Mouse (Mus musculus) Patski (cell line): ENCODE data around the gene Dnmbp. TPM values are rescaled to one million over a fixed set of nuclear protein-coding genes. Genes with fewer than 3 reads are reported as not detected.

ENCODE experiments used
- ATAC-seq: fragments of 100-300 bp; one replicate; pipeline ENCODE4 v1.8.0; 2021
- CTCF ChIA-PET: fragments of 350-600 bp; sonication (Branson Sonifier 250); formaldehyde crosslinking; loops from one replicate; lab custom pipeline; 2022; ENCODE audit warnings: inconsistent platforms; lab: Charles Lee
- POLR2A ChIA-PET: fragments of 350-600 bp; sonication (Branson Sonifier 250); formaldehyde crosslinking; loops from one replicate; lab custom pipeline; 2022; ENCODE audit warnings: antibody characterized with exemption, inconsistent platforms; lab: Charles Lee
- DNase-seq: peaks from one replicate; pipeline ENCODE4 v3.0.0-alpha.2; 2011; ENCODE audit warnings: low read depth, low spot score
- H3K27me3 ChIP-seq: fragments of 371-371 bp; one replicate; pipeline ENCODE4 v1.5.1; 2021
- CTCF ChIP-seq: fragments of 100-300 bp; IDR thresholded peaks from one replicate; pipeline ENCODE4 v1.5.1; 2021
- in situ Hi-C: fragments of 300-500 bp; cut with MboI; formaldehyde crosslinking; loops from 3 replicates; pipeline ENCODE4 v1.11.1; 2018; ENCODE audit warnings: low pct_unique_long_range_greater_than_20kb, mixed read lengths
- polyA plus RNA-seq: library from polyadenylated mRNA; unstranded; gene quantifications from one replicate; pipeline ENCODE4 v1.2.3, GENCODE M21; 2021

Dnmbp gene
- polyA plus RNA-seq, 1 experiment from 2014 or later: 16.3 TPM

GRCm38 (mm10) chr19:43915431-43915830 lies 24.6 kb downstream of the Dnmbp start:
- DNase-seq: no peak
- ChIA-PET POLR2A (interaction anchor here (0.9 kb wide), 1 partner anchor 16 kb away, joined by 6 read pairs; no protein-coding TSS in a partner anchor), CTCF (interaction anchor here (1.0 kb wide), 1 partner anchor 24 kb away, joined by 5 read pairs; no protein-coding TSS in a partner anchor)
- no peak for ATAC-seq
- in situ Hi-C loops: no loop called here
- no peak for TF ChIP-seq CTCF
- no peaks in the 10 kb centered on the region for H3K27me3 ChIP-seq

GRCm38 (mm10) chr19:43914986-43915385 lies 25.0 kb downstream of the Dnmbp start:
- CTCF ChIA-PET: interaction anchor here (1.0 kb wide), 1 partner anchor 24 kb away, joined by 5 read pairs; no protein-coding TSS in a partner anchor
- TF ChIP-seq CTCF: no peak
- in situ Hi-C loops: no loop called here

GRCm38 (mm10) chr19:43912775-43913486 lies 27.1 kb downstream of the Dnmbp start:
- in situ Hi-C loops: no loop called here
- ATAC-seq (no peak), DNase-seq (no peak)
- POLR2A ChIA-PET: no interaction called here
- CTCF ChIA-PET: interaction anchor here (1.4 kb wide), 1 partner anchor 66 kb away, joined by 3 read pairs; no protein-coding TSS in a partner anchor
- H3K27me3 ChIP-seq: no peaks in the 10 kb centered on the region
- no peak for TF ChIP-seq CTCF

More at GRCm38 (mm10) chr19:43914986-43915385, 25.0 kb downstream of the Dnmbp start:
- POLR2A ChIA-PET: interaction anchor here (0.9 kb wide), 1 partner anchor 17 kb away, joined by 6 read pairs; no protein-coding TSS in a partner anchor
- no peak for DNase-seq
- no peaks in the 10 kb centered on the region for H3K27me3 ChIP-seq
- no peak for ATAC-seq

GRCm38 (mm10) chr19:43906492-43906891 lies 33.5 kb downstream of the Dnmbp start:
- ChIA-PET POLR2A (no interaction called here), CTCF (interaction anchor here (0.9 kb wide), 1 partner anchor 16 kb away, joined by 3 read pairs; no protein-coding TSS in a partner anchor)
- TF ChIP-seq CTCF: peak; percentile 39
- no peak for ATAC-seq
- no peak for DNase-seq
- no peaks in the 10 kb centered on the region for H3K27me3 ChIP-seq
- in situ Hi-C loops: no loop called here

- in situ Hi-C loops: no loop called here
- ChIA-PET POLR2A (interaction anchor here (0.5 kb wide), 1 partner anchor 1911 kb away, joined by 3 read pairs; no protein-coding TSS in a partner anchor), CTCF (interaction anchor here (0.9 to 1.4 kb wide), 3 partner anchors 14 to 73 kb away, joined by 3 read pairs; no protein-coding TSS in a partner anchor)
- no peak for TF ChIP-seq CTCF
- H3K27me3 ChIP-seq: no peaks in the 10 kb centered on the region
- no peak for ATAC-seq
- no peak for DNase-seq
These were observed 34.0 kb downstream of the Dnmbp start for GRCm38 (mm10) chr19:43905985-43906384.

- ATAC-seq: no peak
- POLR2A ChIA-PET: no interaction called here
- in situ Hi-C loops: no loop called here
- H3K27me3 ChIP-seq: no peaks in the 10 kb centered on the region
- no peak for DNase-seq
- no peak for TF ChIP-seq CTCF
- CTCF ChIA-PET: interaction anchor here (1.1 to 1.4 kb wide), 2 partner anchors 15 to 73 kb away, joined by 3 read pairs; no protein-coding TSS in a partner anchor
These were observed 34.9 kb downstream of the Dnmbp start for GRCm38 (mm10) chr19:43905136-43905535.

- DNase-seq (no peak), ATAC-seq (no peak)
- no peak for TF ChIP-seq CTCF
- CTCF ChIA-PET: no interaction called here
- POLR2A ChIA-PET: no interaction called here
- H3K27me3 ChIP-seq: no peaks in the 10 kb centered on the region
- in situ Hi-C loops: no loop called here
These were observed 35.7 kb downstream of the Dnmbp start for GRCm38 (mm10) chr19:43904327-43904726.

- DNase-seq (no peak), ATAC-seq (no peak)
- ChIA-PET POLR2A (no interaction called here), CTCF (interaction anchor here (1.0 to 1.5 kb wide), 3 partner anchors 9 to 70 kb away, joined by 3 read pairs; no protein-coding TSS in a partner anchor)
- in situ Hi-C loops: no loop called here
- TF ChIP-seq CTCF: no peak
- no peaks in the 10 kb centered on the region for H3K27me3 ChIP-seq
These were observed 37.1 kb downstream of the Dnmbp start for GRCm38 (mm10) chr19:43902887-43903286.

- CTCF ChIA-PET: no interaction called here
- no peak for TF ChIP-seq CTCF
- H3K27me3 ChIP-seq: no peaks in the 10 kb centered on the region
- in situ Hi-C loops: no loop called here
- ATAC-seq: no peak
- no peak for DNase-seq
- POLR2A ChIA-PET: no interaction called here
These were observed 39.3 kb downstream of the Dnmbp start for GRCm38 (mm10) chr19:43900690-43901089.

GRCm38 (mm10) chr19:43898547-43898946 lies 41.4 kb downstream of the Dnmbp start:
- no peak for TF ChIP-seq CTCF
- CTCF ChIA-PET: no interaction called here
- H3K27me3 ChIP-seq: no peaks in the 10 kb centered on the region
- POLR2A ChIA-PET: no interaction called here
- DNase-seq (no peak), ATAC-seq (no peak)
- in situ Hi-C loops: no loop called here

GRCm38 (mm10) chr19:43896441-43896840 lies 43.5 kb downstream of the Dnmbp start:
- ChIA-PET CTCF (no interaction called here), POLR2A (no interaction called here)
- ATAC-seq (no peak), DNase-seq (no peak)
- in situ Hi-C loops: no loop called here
- no peak for TF ChIP-seq CTCF
- H3K27me3 ChIP-seq: no peaks in the 10 kb centered on the region
